Mouse (Mus musculus) forebrain, embryonic 16.5 days (tissue): Measurements from ENCODE around the gene Kif1b. TPM values are rescaled to one million over a fixed set of nuclear protein-coding genes. Genes with fewer than 3 reads are reported as not detected.
A peak's percentile ranks its signal among the peaks of the same experiment; 100 is the strongest.

Source experiments
- ATAC-seq: fragments of 200-750 bp; cut with Nextera tagmentation; 2 replicates; pipeline ENCODE4 v1.8.0; 2017; ENCODE audit warnings: mild to moderate bottlenecking, moderate library complexity
- H3K27ac ChIP-seq: fragments of 300-500 bp; sonication (generic); 2 replicates; pipeline ENCODE4 v1.5.1; 2014; ENCODE audit warnings: low read length, control low read depth
- H3K27me3 ChIP-seq: fragments of 300-500 bp; sonication (generic); replicated peaks from 2 replicates; pipeline ENCODE4 v1.6.1; 2014; ENCODE audit warnings: low read length; ENCODE audit not compliant: control insufficient read depth, insufficient read depth
- H3K36me3 ChIP-seq: fragments of 300-500 bp; sonication (generic); 2 replicates; pipeline ENCODE4 v1.6.1; 2014; ENCODE audit not compliant: control insufficient read depth, insufficient read depth
- H3K4me1 ChIP-seq: fragments of 300-500 bp; sonication (generic); replicated peaks from 2 replicates; pipeline ENCODE4 v1.6.1; 2014; ENCODE audit warnings: low read length; ENCODE audit not compliant: control insufficient read depth, insufficient read depth
- H3K4me2 ChIP-seq: fragments of 300-500 bp; sonication (generic); 2 replicates; pipeline ENCODE4 v1.6.1; 2014; ENCODE audit warnings: mild to moderate bottlenecking, low read length, control low read depth
- H3K4me3 ChIP-seq: fragments of 300-500 bp; sonication (generic); replicated peaks from 2 replicates; pipeline ENCODE4 v1.5.1; 2014; ENCODE audit warnings: mild to moderate bottlenecking, low read length, control low read depth
- H3K9ac ChIP-seq: fragments of 300-500 bp; sonication (generic); replicated peaks from 2 replicates; pipeline ENCODE4 v1.6.1; 2014; ENCODE audit warnings: low read depth, low read length, control low read depth
- H3K9me3 ChIP-seq: fragments of 300-500 bp; sonication (generic); 2 replicates; pipeline ENCODE4 v1.6.1; 2016; ENCODE audit warnings: low read length; ENCODE audit not compliant: control insufficient read depth
- WGBS: fragments of 180-500 bp; shearing (Covaris S2); extraction: QIAGEN DNeasy Blood & Tissue Kit; methylation state at CpG from one replicate; pipeline ENCODE4 v1.1.7; 2014; 5-methylcytosine and 5-hydroxymethylcytosine counted together
- polyA plus RNA-seq: library from polyadenylated mRNA; unstranded; fragments of >200 nt; fragmentation: Nextera tagmentation; extraction: Ambion mirVana; gene quantifications from 2 replicates; pipeline ENCODE4 v1.2.1, GENCODE M21; 2015

Gene Kif1b
- polyA plus RNA-seq, 1 experiment from 2014 or later: 131 TPM

DNA sequence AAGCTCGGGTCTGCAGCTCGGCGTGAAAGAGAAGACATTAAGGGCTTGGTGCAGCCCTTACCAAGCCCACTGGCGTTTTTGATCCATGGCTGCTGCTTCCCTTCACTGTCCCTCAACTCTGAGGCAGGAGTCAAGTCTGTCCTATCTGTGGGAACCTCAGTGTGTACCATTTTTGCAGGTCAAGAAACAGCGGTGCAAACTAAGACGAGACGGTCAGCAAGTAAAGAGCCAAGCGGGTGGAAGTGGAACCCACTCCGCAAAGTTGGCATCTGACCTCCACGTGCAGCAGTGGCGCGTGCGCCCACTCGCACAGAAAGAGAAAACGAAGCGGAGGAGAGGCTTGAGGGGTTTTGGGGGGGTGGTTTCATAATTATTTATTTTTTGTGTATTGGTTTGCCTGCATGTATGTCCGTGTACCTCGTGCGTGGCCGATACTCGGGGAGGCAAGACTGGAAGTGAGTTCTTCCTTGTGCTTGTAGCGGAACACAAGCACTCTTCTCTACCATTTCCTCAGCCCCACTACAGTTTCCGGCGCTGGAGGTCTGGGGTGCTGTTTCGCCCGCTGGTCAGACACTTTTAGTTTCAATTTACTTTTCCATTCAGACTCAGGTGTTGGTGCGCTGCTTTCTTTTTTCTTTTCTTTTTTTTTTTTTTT is 140.4 kb downstream of the Kif1b start:
- Histone ChIP-seq H3K4me1 (peaks cover 11% of the 10 kb centered on the region), H3K9ac (peak overlapping the region; percentile 65), H3K36me3 (no peaks in the 10 kb centered on the region), H3K4me2 (peak overlapping the region; percentile 99), H3K27me3 (no peaks in the 10 kb centered on the region), H3K27ac (peak overlapping the region; percentile 67; the same call in 1 of the 2 replicates), H3K4me3 (peak overlapping the region; percentile 93), H3K9me3 (no peaks in the 10 kb centered on the region)
- ATAC-seq: peak; percentile 54
- WGBS: under 1% methylated on average over 27 of the region's 27 CpGs

- peak; percentile 100 for ATAC-seq
- Histone ChIP-seq H3K36me3 (peaks cover 2% of the 10 kb centered on the region; the same call in 1 of the 2 replicates), H3K9ac (peak within 1 kb of the TSS; percentile 83), H3K27me3 (no peaks in the 10 kb centered on the region), H3K9me3 (no peaks in the 10 kb centered on the region), H3K27ac (peak within 1 kb of the TSS; percentile 67), H3K4me1 (peaks cover 11% of the 10 kb centered on the region), H3K4me2 (peak within 1 kb of the TSS; percentile 99), H3K4me3 (peak within 1 kb of the TSS; percentile 93)
- under 1% methylated on average over 59 of the region's 59 CpGs for WGBS
Measured at GRCm38 (mm10) chr4:149166215-149166946, 141.1 kb downstream of the Kif1b start, which contains the start of gene Pgd. TSS of gene Pgd (minus strand) at chr4:149166771.

- no peak overlapping the region for H3K27ac ChIP-seq
- peaks cover 5% of the 10 kb centered on the region for H3K36me3 ChIP-seq
- H3K4me2 ChIP-seq: no peak overlapping the region
- H3K9me3 ChIP-seq: no peaks in the 10 kb centered on the region
- no peak overlapping the region for H3K4me3 ChIP-seq
- no peaks in the 10 kb centered on the region for H3K27me3 ChIP-seq
- peaks cover 11% of the 10 kb centered on the region for H3K4me1 ChIP-seq
- WGBS: 60% methylated on average over 5 of the region's 5 CpGs
- no peak overlapping the region for H3K9ac ChIP-seq
- no peak for ATAC-seq
Measured at GRCm38 (mm10) chr4:149164150-149164549, 143.3 kb downstream of the Kif1b start.

- Histone ChIP-seq H3K4me1 (peaks cover 11% of the 10 kb centered on the region), H3K9me3 (no peaks in the 10 kb centered on the region), H3K27me3 (no peaks in the 10 kb centered on the region), H3K27ac (no peak overlapping the region), H3K4me3 (no peak overlapping the region), H3K36me3 (peaks cover 7% of the 10 kb centered on the region), H3K4me2 (no peak overlapping the region), H3K9ac (no peak overlapping the region)
- no peak for ATAC-seq
- WGBS: 45% methylated on average over 1 of the region's 1 CpGs
Measured at GRCm38 (mm10) chr4:149163196-149163595, 144.3 kb downstream of the Kif1b start.

DNA sequence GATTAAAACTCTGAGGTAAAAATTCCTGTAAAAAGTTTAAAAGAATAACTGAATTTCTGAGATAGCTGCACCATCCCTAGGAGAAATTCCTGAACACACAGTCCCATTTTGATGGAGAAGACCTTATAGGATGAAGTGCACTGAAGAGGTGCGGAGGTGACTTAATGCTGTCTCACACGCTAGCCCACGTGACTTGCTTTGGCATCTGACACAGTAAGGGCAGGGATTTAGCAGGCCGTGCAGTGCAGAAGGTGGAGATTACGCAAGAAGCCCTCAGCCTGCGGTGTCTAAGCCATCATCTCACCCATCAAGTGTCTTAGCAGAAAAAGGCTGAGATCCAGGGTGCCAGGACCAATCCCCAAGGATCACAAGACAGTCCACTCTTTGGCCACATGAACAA is 146.3 kb downstream of the Kif1b start:
- 94% methylated on average over 6 of the region's 6 CpGs for WGBS
- Histone ChIP-seq H3K27ac (no peak overlapping the region), H3K9ac (no peak overlapping the region), H3K4me3 (no peak overlapping the region), H3K4me2 (no peak overlapping the region), H3K36me3 (peaks cover 18% of the 10 kb centered on the region), H3K4me1 (peaks cover 11% of the 10 kb centered on the region), H3K9me3 (no peaks in the 10 kb centered on the region), H3K27me3 (no peaks in the 10 kb centered on the region)
- ATAC-seq: no peak

GRCm38 (mm10) chr4:149159891-149160290 is 147.6 kb downstream of the Kif1b start:
- no peak overlapping the region for H3K27ac ChIP-seq
- H3K27me3 ChIP-seq: no peaks in the 10 kb centered on the region
- H3K4me2 ChIP-seq: no peak overlapping the region
- H3K9ac ChIP-seq: no peak overlapping the region
- WGBS: 94% methylated on average over 13 of the region's 13 CpGs
- H3K4me3 ChIP-seq: no peak overlapping the region
- H3K4me1 ChIP-seq: no peaks in the 10 kb centered on the region; the same call in 1 of the 2 replicates
- ATAC-seq: no peak
- no peaks in the 10 kb centered on the region for H3K9me3 ChIP-seq
- H3K36me3 ChIP-seq: peaks cover 29% of the 10 kb centered on the region

DNA sequence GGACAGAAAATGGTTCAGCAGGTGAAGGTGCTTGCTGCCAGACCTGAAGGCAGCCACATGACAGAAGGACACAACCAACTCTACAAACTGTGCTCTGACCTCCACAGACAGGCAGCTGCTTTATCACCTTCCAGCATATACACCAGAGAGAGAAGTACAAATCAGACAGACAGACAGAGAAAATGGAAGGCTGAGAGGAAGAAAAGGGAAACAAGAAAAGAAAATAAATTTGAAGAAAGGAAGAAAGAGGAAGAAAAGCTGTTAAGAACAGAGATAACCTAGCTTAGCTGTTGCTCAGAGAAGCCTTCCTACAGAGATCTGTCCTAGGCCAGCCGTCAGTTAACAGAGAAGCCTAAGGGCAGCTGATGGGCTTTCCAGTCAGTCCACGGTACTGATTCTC is 148.3 kb downstream of the Kif1b start:
- Histone ChIP-seq H3K27me3 (no peaks in the 10 kb centered on the region), H3K36me3 (peaks cover 31% of the 10 kb centered on the region), H3K27ac (no peak overlapping the region), H3K9me3 (no peaks in the 10 kb centered on the region), H3K4me3 (no peak overlapping the region), H3K4me1 (no peaks in the 10 kb centered on the region), H3K9ac (no peak overlapping the region), H3K4me2 (no peak overlapping the region)
- ATAC-seq: no peak
- 80% methylated on average over 2 of the region's 2 CpGs for WGBS

DNA sequence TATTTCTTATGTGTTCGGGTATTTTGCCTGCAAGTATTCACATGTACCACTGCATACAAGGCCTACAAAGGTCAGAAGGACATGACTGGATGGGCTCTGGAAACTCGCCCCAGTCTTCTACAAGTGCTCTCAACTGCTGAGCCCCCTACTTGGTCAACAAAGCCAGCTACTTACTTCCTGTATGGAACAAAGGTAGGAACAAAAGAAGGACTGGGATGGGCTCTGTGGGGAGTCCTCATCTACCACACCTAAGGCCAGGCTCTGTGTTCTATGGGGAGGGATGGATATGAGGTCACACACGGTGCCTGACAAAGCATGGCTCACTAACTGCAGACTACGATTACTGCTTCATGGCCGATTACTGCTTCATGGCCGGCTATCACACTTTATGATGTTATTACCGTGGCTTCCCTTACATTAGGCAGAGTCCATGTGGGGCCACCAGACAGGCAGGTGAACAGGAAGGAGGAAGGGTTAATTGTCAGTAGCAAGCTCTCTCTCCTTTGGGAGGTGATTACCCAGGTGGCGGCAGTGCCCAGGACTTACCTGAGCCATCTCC is 150.0 kb downstream of the Kif1b start:
- no peak for ATAC-seq
- Histone ChIP-seq H3K4me2 (no peak overlapping the region), H3K36me3 (peaks cover 39% of the 10 kb centered on the region), H3K9me3 (no peaks in the 10 kb centered on the region), H3K27me3 (no peaks in the 10 kb centered on the region), H3K4me3 (no peak overlapping the region), H3K27ac (no peak overlapping the region), H3K4me1 (no peaks in the 10 kb centered on the region), H3K9ac (no peak overlapping the region)
- WGBS: 87% methylated on average over 8 of the region's 8 CpGs

DNA sequence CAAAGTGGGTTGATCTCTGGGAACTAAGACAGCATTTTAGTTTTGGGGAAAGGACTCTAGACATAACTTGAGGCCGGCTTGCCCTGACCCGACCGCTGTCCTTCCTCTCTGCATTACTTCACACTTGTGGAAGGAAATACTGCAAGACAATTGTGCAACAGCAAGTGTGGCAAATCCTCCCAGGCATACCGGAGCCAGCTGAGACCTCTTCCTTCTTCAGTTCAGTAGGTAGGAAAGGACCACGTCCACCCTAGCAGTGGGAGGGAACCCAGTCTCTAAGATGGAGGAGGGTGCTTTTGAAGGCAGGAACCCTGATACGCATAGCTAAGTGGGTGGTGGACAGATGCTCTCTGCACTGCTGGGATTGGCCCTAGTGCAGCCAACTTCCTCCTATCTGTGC is 151.8 kb downstream of the Kif1b start:
- Histone ChIP-seq H3K4me3 (no peak overlapping the region), H3K36me3 (peaks cover 42% of the 10 kb centered on the region), H3K9ac (no peak overlapping the region), H3K9me3 (no peaks in the 10 kb centered on the region), H3K27ac (no peak overlapping the region), H3K4me1 (no peaks in the 10 kb centered on the region), H3K27me3 (no peaks in the 10 kb centered on the region), H3K4me2 (no peak overlapping the region)
- 94% methylated on average over 6 of the region's 6 CpGs for WGBS
- no peak for ATAC-seq
